Mouse (Mus musculus) cerebral cortex, adult 2 months (tissue): ENCODE measurements around the gene Med19.

Experiments used
- WGBS: fragments of 180-500 bp; shearing (Covaris S2); methylation state at CpG from one replicate; pipeline ENCODE4 v1.1.7; 2018; 5-methylcytosine and 5-hydroxymethylcytosine counted together

Med19 gene

GRCm38 (mm10) chr2:84677968-84678880 lies at the start of gene Med19, which contains the start of gene Gm28635:
TSS of gene Med19 (plus strand) at chr2:84678402.
TSS of gene Gm28635 (minus strand) at chr2:84678041.
- under 1% methylated on average over 44 of the region's 44 CpGs for WGBS

DNA sequence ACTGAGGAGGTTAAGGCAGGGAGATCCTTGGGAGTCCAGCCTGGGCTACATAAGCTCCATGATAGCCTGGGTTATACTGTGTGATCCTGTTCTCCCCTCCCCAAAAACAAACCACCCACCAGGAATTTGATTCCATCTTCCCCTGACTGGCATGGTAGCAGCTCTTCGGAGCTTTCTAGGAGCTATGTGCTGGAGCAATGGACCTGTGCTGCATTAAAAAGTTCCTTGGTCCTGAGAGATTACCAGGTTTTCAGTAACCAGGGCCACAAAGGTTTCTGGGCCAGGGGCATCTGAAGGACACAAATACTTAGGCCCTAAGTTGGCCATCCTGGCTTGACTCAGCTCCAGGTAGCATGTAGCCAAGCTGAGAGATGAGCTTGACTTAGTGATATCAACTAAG lies 46.2 kb upstream of the Med19 start:
- 95% methylated on average over 1 of the region's 1 CpGs for WGBS

DNA sequence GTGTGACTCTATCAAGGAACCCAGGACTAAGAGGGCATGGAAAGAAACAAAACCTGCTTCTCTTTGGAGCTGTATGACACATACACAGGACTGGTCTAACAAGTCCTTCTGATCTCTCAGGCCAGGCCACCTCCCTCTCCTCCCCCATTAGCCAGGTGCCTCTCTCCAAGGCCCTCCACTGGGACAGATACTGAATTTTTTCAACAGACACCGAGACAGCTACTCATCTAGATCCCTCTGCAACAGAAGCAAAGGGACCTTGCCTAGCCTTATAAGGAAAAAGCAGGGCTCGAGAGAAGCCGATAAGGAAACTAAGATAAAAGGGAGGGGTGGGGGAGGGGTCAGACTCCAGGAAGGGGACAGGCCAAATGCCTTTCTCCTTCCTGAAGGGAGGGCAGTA lies 45.2 kb upstream of the Med19 start:
- 35% methylated on average over 3 of the region's 3 CpGs for WGBS

DNA sequence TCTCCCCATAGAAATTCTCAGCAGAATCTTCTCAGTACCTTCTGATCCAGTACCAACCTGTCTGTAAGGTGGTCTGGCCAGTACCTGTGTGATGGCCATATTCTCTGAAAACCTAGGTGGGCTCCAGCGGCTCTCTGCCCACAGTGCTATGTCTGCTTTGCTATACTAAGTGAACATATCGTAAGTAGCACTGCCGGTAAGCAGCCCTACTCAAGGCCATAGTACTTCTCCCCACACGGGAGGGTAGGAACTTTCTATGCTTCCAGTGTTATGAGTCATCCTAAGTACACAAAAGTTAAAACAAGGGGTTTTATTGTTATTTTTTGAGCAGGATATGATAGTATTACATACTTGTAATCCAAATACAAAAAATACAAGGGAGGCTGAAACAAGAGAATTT lies 44.2 kb upstream of the Med19 start:
- WGBS, result 51% methylated on average over 4 of the region's 4 CpGs

GRCm38 (mm10) chr2:84634934-84635482 lies 43.2 kb upstream of the Med19 start:
- 38% methylated on average over 4 of the region's 4 CpGs for WGBS

- 26% methylated on average over 2 of the region's 2 CpGs for WGBS
Measured at GRCm38 (mm10) chr2:84635611-84636010, 42.6 kb upstream of the Med19 start.

- WGBS, result 36% methylated on average over 8 of the region's 8 CpGs
Measured at GRCm38 (mm10) chr2:84636231-84636741, 41.9 kb upstream of the Med19 start.

GRCm38 (mm10) chr2:84637452-84638165 lies 40.6 kb upstream of the Med19 start:
- WGBS, result 30% methylated on average over 7 of the region's 7 CpGs

DNA sequence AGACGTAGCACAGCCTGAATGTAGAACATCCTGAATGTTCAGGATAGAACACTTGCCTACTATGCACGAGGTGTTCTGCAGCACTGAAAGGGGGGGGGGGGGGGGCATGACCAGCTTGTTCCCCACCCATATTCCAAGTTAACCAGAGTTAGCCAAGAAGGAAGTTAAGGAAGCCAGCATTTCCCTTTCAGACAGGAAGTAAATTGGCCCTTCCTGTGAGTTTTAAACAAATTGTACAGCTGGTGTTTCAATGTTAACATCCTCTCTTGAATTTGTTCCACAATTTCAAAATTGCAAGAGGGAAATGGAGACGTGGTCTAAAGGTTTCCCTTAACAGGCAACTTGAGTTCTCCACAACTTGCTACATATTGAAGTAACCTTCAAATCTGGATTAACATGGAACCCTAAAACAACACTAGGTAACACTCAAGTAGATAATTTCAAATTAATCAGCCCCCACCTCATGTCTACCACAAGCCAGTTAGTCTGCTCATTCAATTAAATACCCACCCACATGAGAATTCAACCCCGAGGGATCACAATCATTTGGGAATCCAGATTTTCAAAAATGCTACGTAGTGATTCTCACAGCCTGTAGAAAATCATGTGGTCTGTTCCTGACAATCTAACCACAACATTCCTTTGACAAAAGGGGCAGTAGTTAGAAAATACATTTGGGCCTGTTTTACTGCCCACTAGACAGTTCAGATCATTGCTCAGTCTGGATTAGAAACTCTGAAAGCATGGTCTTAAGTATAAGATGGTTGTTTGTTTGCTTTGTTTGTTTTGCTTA lies 39.6 kb upstream of the Med19 start:
- WGBS, result 33% methylated on average over 5 of the region's 5 CpGs

DNA sequence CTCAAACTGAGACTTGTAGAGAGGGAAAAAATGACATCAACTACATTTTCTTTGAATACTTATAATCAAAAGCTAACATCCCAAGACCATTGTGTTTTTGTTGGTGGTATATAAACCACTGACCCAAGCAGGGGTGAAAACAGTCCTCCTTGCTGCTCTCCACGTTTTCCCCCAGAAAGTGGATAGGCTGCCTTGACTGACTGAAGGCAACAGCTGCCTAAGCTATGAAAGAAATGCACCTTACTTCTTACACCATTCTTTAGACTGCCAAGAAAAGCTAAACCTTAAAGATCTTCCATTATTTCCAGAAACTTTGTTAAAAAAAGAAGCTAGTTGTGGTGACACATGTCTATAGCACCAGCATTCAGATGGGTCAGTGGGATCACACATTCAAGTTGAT lies 32.1 kb upstream of the Med19 start:
- 50% methylated on average over 1 of the region's 1 CpGs for WGBS

- 72% methylated on average over 6 of the region's 6 CpGs for WGBS
Measured at GRCm38 (mm10) chr2:84647051-84647568, 31.1 kb upstream of the Med19 start.

DNA sequence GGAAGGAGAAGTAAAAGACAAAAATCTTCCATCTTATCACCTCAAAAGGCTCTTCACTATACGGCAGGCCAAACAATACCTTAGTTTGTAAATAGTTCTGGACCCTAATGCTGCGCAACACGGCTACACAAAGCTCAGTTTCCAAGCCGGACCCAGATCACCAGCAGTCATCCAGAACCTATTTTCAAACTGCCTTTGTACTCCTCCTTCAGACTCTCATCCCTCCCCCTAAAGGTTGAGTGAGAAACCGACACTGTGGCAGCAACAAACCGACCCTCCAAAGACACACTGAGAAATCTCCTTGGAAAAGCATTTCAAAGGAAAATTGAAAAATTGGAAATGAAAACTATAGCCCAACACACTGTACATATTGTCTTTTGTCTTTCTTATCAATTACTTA lies 29.8 kb upstream of the Med19 start:
- WGBS, result 6% methylated on average over 6 of the region's 6 CpGs

GRCm38 (mm10) chr2:84649674-84650073 lies 28.5 kb upstream of the Med19 start:
- 1% methylated on average over 10 of the region's 10 CpGs for WGBS

DNA sequence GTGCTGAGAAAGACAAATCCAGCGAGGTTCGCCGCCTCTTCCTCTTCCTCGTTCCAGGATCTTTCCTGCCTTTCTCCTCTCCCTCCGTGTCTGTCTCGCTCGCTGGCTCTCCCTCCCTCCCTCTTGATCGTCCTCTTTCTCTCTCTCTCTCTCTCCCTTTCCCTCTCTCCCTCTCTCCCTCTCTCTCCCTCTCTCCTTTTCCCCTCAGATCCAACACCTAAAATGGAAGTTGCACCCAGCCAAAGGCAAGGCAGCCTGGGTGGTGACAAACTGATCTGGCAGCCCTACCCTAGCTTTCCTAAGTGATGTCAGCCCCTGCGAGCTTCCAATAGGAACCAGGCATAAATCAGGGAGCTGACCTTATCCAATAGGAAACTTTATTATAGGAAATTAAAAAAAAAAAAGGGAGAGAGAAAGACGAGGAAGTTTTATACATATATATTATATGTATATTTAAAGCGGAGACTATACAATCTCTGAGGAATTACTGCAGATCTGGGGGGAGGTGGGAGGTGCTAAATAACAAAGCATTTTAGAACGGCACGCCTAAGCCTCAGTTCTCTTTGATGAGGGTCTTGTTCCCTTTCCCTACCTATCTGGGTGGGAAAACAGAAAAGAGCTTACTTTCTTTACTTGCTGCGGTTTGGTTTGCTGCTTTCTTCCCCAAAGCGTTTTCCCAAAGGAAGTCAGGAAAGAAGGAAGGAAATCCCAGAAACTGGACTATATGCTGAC lies 27.6 kb upstream of the Med19 start, which contains the start of gene Ctnnd1:
Gene Ctnnd1, minus strand, starts transcription at position 302 of the 732 bp plus-strand sequence.
- WGBS, result 1% methylated on average over 15 of the region's 15 CpGs

- 73% methylated on average over 1 of the region's 1 CpGs for WGBS
Measured at GRCm38 (mm10) chr2:84655864-84656263, 22.3 kb upstream of the Med19 start.

DNA sequence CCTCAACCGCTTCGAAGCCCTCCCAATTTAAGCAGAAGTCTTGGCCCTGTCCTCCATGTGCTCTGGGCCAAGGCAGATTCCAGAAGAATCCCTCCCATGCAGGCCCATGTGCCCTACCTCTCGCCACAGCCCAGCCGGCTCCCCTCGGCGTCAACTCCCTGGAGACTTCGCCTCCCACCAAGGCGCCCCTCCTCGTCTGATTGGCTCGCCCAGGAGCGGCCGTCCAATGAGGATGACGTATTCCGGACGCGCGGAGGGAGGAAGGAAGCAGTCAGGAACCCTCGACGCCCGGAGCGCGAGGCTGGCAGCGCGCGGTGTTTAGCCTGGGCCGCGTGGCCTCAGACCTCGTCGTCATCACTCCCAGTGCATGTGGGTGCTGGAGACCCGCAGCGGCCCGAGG lies 19.4 kb upstream of the Med19 start, which contains the start of gene Btbd18:
Gene Btbd18, plus strand, starts transcription at position 274 of the 400 bp plus-strand sequence.
- WGBS, result 94% methylated on average over 32 of the region's 32 CpGs

GRCm38 (mm10) chr2:84660253-84660652 lies 17.9 kb upstream of the Med19 start:
- 51% methylated on average over 3 of the region's 3 CpGs for WGBS

GRCm38 (mm10) chr2:84662866-84663265 lies 15.3 kb upstream of the Med19 start:
- 32% methylated on average over 2 of the region's 2 CpGs for WGBS

DNA sequence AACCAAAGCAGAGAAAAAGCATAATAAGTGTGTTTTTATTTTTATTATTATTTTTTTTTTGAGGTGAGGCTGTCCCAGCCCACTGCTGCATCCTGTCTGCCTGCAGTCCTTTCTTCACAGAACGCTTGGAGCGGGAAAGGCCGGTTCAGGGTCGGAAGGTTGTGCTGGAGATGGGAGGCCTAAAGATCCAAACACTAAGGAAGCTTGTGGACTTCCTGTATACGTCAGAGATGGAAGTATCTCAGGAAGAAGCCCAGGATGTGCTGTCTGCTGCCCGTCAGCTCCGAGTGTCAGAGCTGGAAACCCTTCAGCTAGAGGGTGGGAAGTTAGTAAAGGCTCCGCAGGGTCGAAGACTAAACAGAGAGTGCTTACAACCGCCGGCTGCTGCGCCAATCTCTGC lies 12.1 kb upstream of the Med19 start:
- WGBS, result 72% methylated on average over 12 of the region's 12 CpGs

- WGBS, result 2% methylated on average over 39 of the region's 39 CpGs
Measured at GRCm38 (mm10) chr2:84669828-84670568, 8.2 kb upstream of the Med19 start.
